Mouse (Mus musculus): ENCODE results near the gene Cdh24. TPM values are rescaled to one million over a fixed set of nuclear protein-coding genes. Genes with fewer than 3 reads are reported as not detected.

Cdh24 gene
- total RNA-seq, 2 experiments from 2014 or later = 8.2 to 11.3 TPM

DNA sequence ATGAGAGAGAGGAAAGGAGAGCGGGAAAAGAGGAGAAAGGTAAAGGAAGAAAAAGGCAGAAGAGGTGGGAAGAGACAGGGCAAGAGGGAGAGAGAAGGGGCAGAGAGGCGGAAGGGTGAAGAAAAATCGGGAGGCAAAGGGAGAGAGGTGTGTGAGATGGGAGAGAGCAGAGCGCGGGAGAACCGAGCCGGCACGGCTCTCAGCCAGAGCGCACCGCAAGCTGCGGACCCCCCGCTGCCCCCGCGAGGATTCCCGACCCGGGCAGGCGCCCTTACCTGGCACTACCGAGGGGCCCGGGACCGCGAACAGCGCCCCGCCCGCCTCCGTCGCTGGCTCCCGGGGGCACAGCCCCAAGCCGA is 239 bp downstream of the Cdh24 start, which contains the start of gene Gm17606:
TSS of gene Gm17606 (plus strand) at position 7 of the 359 bp plus-strand sequence.
- intact Hi-C loops (cut with DNase I) = loop anchor here (1.0 to 5.0 kb wide), 4 partner anchors 59 to 579 kb away; no protein-coding TSS in a partner anchor
- Histone ChIP-seq H3K4me3 (peak within 1 kb of the TSS; percentile 74), H3K27ac (peak within 1 kb of the TSS; percentile 83)
- no peak for TF ChIP-seq CTCF (IDR thresholded peaks at IDR 0.05)
- DNase-seq (ENCODE audit: extremely low spot score in 1 of 2, low spot score in 2 of 2) = no peak

DNA sequence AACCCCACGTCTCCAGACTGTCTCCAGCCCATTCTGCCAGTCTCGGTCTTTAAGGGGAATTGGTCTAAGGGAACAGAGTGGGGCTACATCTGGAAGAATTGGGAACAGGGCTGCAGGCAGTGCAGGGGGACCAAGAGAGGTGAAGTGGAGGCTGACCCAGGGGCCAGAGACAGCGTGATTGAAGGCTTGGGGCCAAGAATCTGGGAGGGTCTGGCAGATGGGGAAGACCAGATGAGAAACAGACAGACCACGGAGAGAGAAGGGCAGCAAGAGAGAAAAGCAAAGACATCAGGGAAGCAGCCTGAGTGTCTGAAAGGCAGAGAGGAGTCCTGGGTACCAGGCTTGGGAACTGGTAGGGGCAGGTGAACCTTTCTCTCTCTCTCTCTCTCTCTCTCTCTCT is 1.0 kb downstream of the Cdh24 start:
- no peak for DNase-seq (ENCODE audit: extremely low spot score in 1 of 2, low spot score in 2 of 2)
- intact Hi-C loops (cut with DNase I) = loop anchor here (2.0 to 5.0 kb wide), 3 partner anchors 58 to 578 kb away; no protein-coding TSS in a partner anchor
- TF ChIP-seq CTCF (IDR thresholded peaks at IDR 0.05) = no peak
- Histone ChIP-seq H3K4me3 (no peak overlapping the region), H3K27ac (no peak overlapping the region)

DNA sequence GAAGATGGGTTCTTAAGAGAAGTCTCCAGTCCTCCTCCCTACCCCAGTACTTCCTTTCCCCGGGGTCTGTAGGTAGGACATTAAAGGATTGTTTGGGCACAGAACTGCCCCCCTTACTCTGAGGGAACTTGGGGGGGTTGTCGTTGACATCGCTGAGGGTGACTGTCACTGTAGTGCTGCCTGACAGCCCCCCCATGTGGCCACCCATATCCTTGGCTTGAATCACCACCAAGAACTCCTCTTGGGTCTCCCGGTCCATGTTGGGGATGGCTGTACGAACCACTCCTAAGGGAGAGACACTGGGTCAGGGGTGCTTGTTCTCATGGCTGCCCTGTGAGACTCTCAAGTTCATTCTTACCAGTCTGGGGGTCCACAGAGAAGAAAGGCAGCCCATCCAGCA is 3.0 kb downstream of the Cdh24 start:
- DNase-seq (ENCODE audit: extremely low spot score in 1 of 2, low spot score in 2 of 2) = peak in 1 of 2 experiments; percentile 48
- intact Hi-C loops (cut with DNase I) = loop anchor here (5.0 kb wide), 1 partner anchor 111 kb away; no protein-coding TSS in a partner anchor
- Histone ChIP-seq H3K4me3 (no peak overlapping the region), H3K27ac (no peak overlapping the region)
- TF ChIP-seq CTCF (IDR thresholded peaks at IDR 0.05) = peak; percentile 47

DNA sequence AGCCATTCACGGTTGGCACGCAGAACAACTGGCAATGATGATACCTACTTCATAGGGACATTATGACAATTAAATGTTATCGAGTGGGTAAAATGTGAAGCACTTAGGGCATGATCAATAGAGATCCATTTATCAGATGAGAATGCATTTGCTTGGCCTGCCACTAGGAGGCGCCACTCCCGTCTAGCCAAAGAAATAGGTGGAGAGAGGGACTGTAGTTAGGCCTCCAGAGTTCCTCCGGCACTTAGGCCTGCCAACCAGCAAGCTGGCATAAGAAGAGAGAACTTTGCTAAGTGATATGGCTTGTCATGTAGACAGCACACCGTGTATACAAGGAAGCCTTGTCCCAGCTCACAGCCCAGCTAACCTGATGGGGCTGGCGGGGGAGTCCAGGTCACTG is 4.2 kb downstream of the Cdh24 start:
- intact Hi-C loops (cut with DNase I) = loop anchor here (5.0 kb wide), 1 partner anchor 110 kb away; no protein-coding TSS in a partner anchor

DNA sequence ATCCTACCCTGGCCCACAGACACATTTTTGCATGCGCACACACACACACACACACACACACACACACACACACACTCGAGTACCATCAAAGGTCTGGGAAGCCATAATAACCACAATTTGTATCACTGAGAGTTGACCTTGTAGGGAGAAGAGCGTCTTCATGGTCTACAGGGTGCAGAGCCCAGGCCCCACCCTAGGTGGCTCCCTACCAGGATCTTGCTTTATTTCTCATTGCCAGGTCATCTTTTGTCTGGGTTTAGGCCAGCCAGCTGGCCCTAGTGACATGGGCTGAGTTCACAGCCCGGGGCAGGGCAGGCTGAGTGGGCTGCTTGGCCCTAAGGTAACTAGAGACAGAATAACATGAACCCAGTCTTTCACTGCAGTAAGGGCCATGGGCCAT is 7.0 kb downstream of the Cdh24 start:
- Histone ChIP-seq H3K27ac (no peak overlapping the region), H3K4me3 (no peak overlapping the region)
- no peak for DNase-seq (ENCODE audit: extremely low spot score in 1 of 2, low spot score in 2 of 2)
- intact Hi-C loops (cut with DNase I) = no loop called here
- peak; percentile 6; the same call in 1 of the 2 replicates for TF ChIP-seq CTCF (IDR thresholded peaks at IDR 0.05)

More for the DNA sequence above, 4.2 kb downstream of the Cdh24 start:
- H3K27ac ChIP-seq = no peak overlapping the region
- peak; percentile 93 for TF ChIP-seq CTCF (IDR thresholded peaks at IDR 0.05)
- peak in 1 of 2 experiments; percentile 58 for DNase-seq (ENCODE audit: extremely low spot score in 1 of 2, low spot score in 2 of 2)
- no peak overlapping the region for H3K4me3 ChIP-seq

DNA sequence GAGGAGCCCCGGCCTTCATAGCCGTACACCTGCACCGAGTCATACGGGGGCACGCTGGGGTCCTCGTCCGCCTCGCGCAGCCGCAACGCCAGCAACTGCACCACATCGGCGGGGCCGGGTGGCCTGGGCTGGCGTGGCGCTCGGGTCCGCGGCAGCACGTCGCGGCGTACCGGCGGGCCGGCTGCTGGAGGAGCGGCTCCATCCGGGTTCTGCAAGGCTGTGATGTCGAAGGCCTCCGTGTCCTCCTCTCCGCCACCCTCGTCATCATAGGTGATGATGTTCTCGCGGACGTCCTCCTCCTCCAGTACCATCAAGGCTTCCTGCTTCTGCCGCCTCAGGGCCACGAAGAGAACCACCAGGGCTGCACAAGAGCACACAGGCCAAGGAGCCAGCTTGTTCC is 8.9 kb downstream of the Cdh24 start:
- DNase-seq (ENCODE audit: extremely low spot score in 1 of 2, low spot score in 2 of 2) = no peak
- Histone ChIP-seq H3K4me3 (no peak overlapping the region), H3K27ac (no peak overlapping the region)
- TF ChIP-seq CTCF (IDR thresholded peaks at IDR 0.05) = no peak
- intact Hi-C loops (cut with DNase I) = no loop called here

DNA sequence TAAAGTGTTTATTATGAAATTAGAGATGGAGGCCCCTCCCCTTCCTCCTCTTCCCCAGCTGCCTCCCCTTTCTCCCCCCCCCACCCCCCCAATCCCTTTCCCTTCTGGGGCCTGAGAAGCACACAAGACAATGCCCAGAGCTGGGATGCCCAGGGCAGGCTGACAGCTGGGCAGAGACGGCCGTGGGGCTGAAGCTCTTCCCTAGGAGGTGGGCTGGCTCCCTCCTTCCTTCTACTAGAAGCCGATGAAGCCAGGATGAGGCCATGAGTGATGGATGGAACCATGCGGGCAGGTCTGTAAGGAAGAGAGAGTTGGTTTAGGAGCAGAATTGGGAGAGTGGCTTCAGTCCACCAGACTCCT is 9.9 kb downstream of the Cdh24 start:
- intact Hi-C loops (cut with DNase I) = no loop called here
- no peak overlapping the region for H3K27ac ChIP-seq

DNA sequence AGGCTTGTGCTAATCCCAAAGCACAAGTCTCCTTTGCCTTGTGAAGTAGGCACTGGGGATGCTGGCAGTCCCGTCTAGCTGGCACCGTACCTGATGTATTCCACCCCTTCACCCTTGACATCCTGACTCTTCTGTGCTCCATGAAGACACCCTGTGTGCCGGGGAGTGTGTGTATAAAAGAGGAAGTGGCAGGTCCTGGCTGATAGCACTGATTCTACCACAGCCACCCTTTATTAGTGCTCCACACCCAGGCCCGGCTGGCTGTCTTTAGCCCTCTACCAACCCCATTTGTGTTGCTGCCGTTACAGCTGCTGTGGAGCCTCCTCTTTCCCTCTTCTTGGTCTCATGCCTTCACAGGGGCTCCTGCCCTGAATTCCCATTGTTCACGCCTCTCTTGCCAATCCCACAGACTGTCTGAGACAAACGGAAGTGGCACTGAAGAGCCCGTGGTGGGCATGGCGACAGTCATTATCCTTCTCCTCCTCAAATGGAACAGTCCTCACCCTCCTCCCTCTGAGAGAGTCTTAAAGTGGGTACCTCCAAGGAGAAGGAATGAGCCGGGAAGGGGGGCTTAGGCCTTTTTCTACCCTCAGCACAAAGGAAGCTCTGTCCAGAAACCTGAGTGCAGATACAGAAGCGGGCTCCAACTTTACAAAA is 10.5 kb downstream of the Cdh24 start:
- DNase-seq (ENCODE audit: extremely low spot score in 1 of 2, low spot score in 2 of 2) = no peak
- intact Hi-C loops (cut with DNase I) = no loop called here
- Histone ChIP-seq H3K4me3 (no peak overlapping the region), H3K27ac (no peak overlapping the region)
- no peak for TF ChIP-seq CTCF (IDR thresholded peaks at IDR 0.05)

More for the DNA sequence above, 9.9 kb downstream of the Cdh24 start:
- no peak for DNase-seq (ENCODE audit: extremely low spot score in 1 of 2, low spot score in 2 of 2)
- no peak for TF ChIP-seq CTCF (IDR thresholded peaks at IDR 0.05)
- no peak overlapping the region for H3K4me3 ChIP-seq

DNA sequence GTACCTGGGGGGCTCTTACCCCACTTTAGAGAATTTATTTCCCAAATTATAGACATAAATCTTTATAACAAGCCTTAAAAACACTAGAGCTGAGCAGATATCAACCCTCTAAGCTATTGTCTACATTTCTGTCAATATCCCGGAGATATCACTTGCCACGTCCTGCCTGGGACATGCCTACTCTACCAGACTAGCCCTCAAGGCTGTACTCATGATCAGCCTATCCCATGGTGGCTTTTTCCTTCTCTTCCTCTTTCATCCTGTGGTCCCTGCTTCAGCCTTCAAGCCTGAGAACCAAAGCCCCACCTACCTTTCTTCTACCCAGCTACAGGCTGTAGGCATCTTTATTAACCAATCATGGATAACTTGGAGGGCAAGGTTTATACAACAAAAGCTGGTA is 11.4 kb downstream of the Cdh24 start:
- no peak for TF ChIP-seq CTCF (IDR thresholded peaks at IDR 0.05)
- Histone ChIP-seq H3K27ac (no peak overlapping the region), H3K4me3 (no peak overlapping the region)
- no peak for DNase-seq (ENCODE audit: extremely low spot score in 1 of 2, low spot score in 2 of 2)
- intact Hi-C loops (cut with DNase I) = no loop called here

DNA sequence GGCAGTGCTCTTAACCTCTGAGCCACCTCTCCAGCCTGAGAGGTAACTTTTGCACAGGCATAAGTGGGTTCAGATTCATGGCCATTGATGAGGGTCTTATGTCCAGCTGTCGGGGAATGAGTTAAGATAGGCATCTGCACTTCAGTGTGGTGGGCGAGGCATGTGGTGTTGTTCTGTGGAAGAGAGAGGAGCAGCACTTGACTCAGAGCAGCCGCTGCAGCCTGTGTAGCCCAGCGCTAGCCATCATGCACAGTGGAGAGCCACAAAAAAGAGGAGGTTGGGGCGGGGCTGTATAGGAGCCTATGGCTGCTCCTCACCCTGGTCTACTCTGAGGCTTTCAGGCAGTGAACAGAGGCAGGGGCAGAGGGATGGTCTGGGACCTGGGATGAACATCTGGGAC is 13.1 kb downstream of the Cdh24 start:
- TF ChIP-seq CTCF (IDR thresholded peaks at IDR 0.05) = no peak

DNA sequence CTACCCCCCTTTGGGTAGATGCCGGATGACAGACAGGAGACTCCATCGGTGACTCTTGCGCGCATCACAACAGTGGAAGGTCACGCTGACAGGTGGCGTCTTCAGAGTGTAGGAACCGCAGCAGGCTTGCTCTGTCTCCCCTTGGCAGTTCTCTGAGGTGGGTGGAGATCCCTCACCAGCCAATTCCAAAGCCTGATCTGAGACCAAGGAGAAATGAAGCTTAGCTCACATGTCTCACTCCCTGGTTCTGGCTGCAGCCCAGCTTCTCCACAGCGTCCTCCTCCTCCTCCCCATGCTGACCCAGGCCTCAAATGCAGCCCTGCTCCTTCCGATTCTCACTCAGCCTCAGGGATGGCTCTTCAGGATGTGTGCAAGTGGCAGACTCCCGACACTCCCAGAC is 16.2 kb downstream of the Cdh24 start:
- no peak for TF ChIP-seq CTCF (IDR thresholded peaks at IDR 0.05)
- no peak for DNase-seq (ENCODE audit: extremely low spot score in 1 of 2, low spot score in 2 of 2)
- peak overlapping the region; percentile 19; the same call in 1 of the 2 replicates for H3K27ac ChIP-seq
- intact Hi-C loops (cut with DNase I) = no loop called here
- no peak overlapping the region for H3K4me3 ChIP-seq

More for the DNA sequence above, 13.1 kb downstream of the Cdh24 start:
- DNase-seq (ENCODE audit: extremely low spot score in 1 of 2, low spot score in 2 of 2) = no peak
- Histone ChIP-seq H3K27ac (no peak overlapping the region), H3K4me3 (no peak overlapping the region)
- intact Hi-C loops (cut with DNase I) = no loop called here

DNA sequence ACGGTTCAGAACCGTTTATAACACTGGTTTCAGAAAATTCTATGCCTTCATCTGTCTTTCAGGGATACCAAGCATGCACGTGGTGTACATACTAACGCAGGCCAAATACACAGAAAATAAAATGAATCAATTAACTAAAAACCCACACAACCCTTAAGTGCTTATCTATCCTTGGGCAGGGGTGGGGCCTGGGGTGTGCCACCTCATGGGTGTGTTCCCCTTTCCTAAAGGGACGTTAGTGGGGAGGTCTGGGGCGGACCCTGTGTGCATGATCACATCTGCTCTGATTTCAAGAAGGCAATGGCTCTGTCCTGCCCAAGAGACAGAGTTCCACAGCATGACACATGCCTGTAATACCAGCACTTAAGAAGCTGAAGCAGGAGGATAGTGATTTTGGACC is 17.8 kb downstream of the Cdh24 start:
- no peak overlapping the region for H3K27ac ChIP-seq
- DNase-seq (ENCODE audit: extremely low spot score in 1 of 2, low spot score in 2 of 2) = no peak
- no peak overlapping the region for H3K4me3 ChIP-seq
- TF ChIP-seq CTCF (IDR thresholded peaks at IDR 0.05) = no peak
- intact Hi-C loops (cut with DNase I) = no loop called here

DNA sequence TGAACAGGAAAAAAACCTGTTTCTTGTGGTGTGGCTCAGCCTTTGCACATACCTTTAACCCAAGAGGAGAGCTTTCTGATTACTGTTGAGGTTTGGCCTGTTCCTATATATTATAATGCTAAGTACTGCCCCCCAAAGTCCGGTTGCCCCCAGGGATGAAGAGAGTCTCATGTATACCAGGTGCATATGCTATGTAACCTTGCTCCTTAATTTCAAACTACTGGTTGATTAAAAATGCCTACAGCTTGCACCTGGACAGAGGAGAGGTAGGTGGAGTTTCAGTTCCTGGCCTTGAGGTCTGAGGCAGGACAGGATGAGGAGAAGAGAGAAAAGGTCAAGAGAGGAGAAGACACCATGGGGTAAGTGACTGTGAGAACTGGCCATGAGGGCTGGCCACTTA is 20.0 kb downstream of the Cdh24 start, which contains the start of gene Psmb11:
TSS of gene Psmb11 (plus strand) at position 301 of the 400 bp plus-strand sequence.
- intact Hi-C loops (cut with DNase I) = no loop called here
- Histone ChIP-seq H3K4me3 (no peak within 1 kb of the TSS), H3K27ac (no peak within 1 kb of the TSS)
- DNase-seq (ENCODE audit: extremely low spot score in 1 of 2, low spot score in 2 of 2) = no peak
- no peak for TF ChIP-seq CTCF (IDR thresholded peaks at IDR 0.05)

Measured in left cerebral cortex, adult 2 months (tissue).